Mouse (Mus musculus) ZHBTc4 (cell line): ENCODE data around the gene Dclk3.
A peak's percentile ranks its signal among the peaks of the same experiment; 100 is the strongest.

Experiments
- DNase-seq: peaks from one replicate; pipeline ENCODE4 v3.0.0-alpha.2; 2011; ENCODE audit warnings: low read depth, low spot score

Gene Dclk3

GRCm38 (mm10) chr9:111486645-111487477 lies 48.0 kb downstream of the Dclk3 start:
- DNase-seq = peak; percentile 97

GRCm38 (mm10) chr9:111490583-111490982 lies 51.7 kb downstream of the Dclk3 start:
- no peak for DNase-seq

GRCm38 (mm10) chr9:111491280-111491679 lies 52.4 kb downstream of the Dclk3 start:
- DNase-seq = peak; percentile 61

GRCm38 (mm10) chr9:111493490-111493889 lies 54.6 kb downstream of the Dclk3 start:
- no peak for DNase-seq

GRCm38 (mm10) chr9:111495561-111495960 lies 56.7 kb downstream of the Dclk3 start:
- DNase-seq = peak; percentile 81

GRCm38 (mm10) chr9:111497074-111497811 lies 58.4 kb downstream of the Dclk3 start:
- DNase-seq = peak; percentile 89

GRCm38 (mm10) chr9:111500211-111500610 lies 61.3 kb downstream of the Dclk3 start:
- DNase-seq = no peak

- DNase-seq = peak; percentile 84
These were observed 67.2 kb downstream of the Dclk3 start for GRCm38 (mm10) chr9:111506075-111506474.

GRCm38 (mm10) chr9:111514586-111515473 lies 75.9 kb downstream of the Dclk3 start:
- no peak for DNase-seq

- no peak for DNase-seq
These were observed 76.7 kb downstream of the Dclk3 start for GRCm38 (mm10) chr9:111515536-111515935.

- peak; percentile 88 for DNase-seq
These were observed 83.3 kb downstream of the Dclk3 start for GRCm38 (mm10) chr9:111522226-111522625.

- peak; percentile 92 for DNase-seq
These were observed 84.2 kb downstream of the Dclk3 start for GRCm38 (mm10) chr9:111523111-111523510.

GRCm38 (mm10) chr9:111523871-111524270 lies 85.0 kb downstream of the Dclk3 start:
- DNase-seq = peak; percentile 92

- DNase-seq = no peak
These were observed 96.0 kb downstream of the Dclk3 start for GRCm38 (mm10) chr9:111534744-111535423.

GRCm38 (mm10) chr9:111535445-111536064 lies 96.7 kb downstream of the Dclk3 start:
- no peak for DNase-seq
